Mouse (Mus musculus) CD4-positive, CD25-positive, alpha-beta regulatory T cell, adult 2 months (primary cell): ENCODE data around the gene Upf2.

Experiments
- DNase-seq: peaks from one replicate; pipeline ENCODE4 v3.0.0-alpha.2; 2012; ENCODE audit warnings: low read depth, low spot score

Gene Upf2

GRCm38 (mm10) chr2:5950766-5951595 is at the start of gene Upf2:
Gene Upf2 (plus strand): TSS chr2:5951469.
- DNase-seq, result peak; percentile 97

DNA sequence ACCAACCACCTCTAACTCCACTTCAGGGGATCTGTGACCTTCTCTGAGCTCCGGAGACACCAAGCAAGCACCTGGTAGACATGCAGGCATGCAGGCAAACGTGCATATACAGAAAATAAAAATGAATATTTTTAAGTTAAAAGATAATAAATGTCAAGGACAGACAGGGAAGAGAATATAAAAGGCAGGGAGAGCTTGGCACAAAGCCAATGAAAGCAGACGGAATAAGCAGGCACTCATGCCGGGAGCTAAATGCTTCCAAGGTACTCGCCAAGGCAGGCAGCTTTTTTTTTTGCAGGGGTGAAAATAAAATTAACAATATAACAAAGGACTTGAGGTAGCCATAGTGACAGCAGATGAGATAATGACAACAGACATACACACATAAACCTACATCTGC is 45.2 kb upstream of the Upf2 start:
- DNase-seq, result no peak

GRCm38 (mm10) chr2:5906625-5907024 is 44.6 kb upstream of the Upf2 start:
- peak; percentile 78 for DNase-seq

DNA sequence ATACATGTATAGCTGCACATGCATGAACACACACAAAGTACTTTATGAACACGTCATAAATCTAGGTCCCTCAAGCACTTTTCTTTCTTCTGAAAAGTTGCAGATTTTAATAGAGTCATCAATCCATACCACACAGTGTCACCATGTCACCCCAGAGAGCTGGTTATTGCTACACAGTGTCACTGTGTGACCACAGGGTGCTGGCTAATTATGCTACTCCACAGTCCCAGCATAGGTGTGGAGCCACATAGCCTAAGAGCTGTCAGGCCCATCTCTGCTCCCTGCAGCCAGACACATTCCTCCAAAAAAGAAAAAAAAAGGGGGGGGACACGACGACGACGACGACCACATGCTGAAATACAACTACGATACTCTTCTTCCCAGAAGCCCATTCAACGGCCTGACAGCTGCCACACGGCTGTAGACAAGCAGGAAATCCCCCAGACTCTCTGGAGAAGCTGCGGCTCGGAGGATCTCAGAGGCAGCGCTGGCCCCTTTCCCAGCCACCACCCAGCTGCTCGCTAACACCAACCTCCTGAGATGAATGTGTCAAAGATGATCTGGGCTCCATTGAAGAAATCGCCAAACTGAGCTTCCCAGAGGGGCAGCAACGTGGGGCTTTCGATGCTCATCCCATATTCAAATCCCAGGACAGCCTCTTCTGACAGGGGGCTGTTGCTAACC is 39.8 kb upstream of the Upf2 start:
- DNase-seq, result no peak

- no peak for DNase-seq
These were observed 28.4 kb upstream of the Upf2 start for GRCm38 (mm10) chr2:5922823-5923222.

GRCm38 (mm10) chr2:5923786-5924185 is 27.5 kb upstream of the Upf2 start:
- DNase-seq, result no peak

DNA sequence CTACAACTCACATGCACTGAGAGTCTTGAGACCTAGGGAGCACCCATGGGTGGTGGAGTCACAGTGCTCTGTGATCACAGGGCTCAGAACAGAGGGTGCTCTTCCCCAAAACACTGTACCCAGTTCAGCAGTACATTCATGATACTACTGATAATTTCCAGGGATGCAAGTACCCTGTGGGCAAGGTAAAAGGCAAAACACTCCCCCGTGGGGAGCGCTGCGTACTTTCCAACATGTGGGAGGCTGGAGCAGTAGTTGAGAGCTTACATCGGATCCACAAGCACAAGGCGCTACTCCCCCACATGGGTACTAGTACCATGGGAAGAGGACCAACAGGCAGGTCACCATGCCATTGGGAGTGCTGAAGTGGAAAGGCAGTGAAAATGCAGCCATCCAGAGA is 23.8 kb upstream of the Upf2 start:
- DNase-seq, result no peak

GRCm38 (mm10) chr2:5929793-5930192 is 21.5 kb upstream of the Upf2 start:
- DNase-seq, result no peak

- no peak for DNase-seq
These were observed 20.8 kb upstream of the Upf2 start for GRCm38 (mm10) chr2:5930291-5931054.

- no peak for DNase-seq
These were observed 19.3 kb upstream of the Upf2 start for GRCm38 (mm10) chr2:5931938-5932337.

DNA sequence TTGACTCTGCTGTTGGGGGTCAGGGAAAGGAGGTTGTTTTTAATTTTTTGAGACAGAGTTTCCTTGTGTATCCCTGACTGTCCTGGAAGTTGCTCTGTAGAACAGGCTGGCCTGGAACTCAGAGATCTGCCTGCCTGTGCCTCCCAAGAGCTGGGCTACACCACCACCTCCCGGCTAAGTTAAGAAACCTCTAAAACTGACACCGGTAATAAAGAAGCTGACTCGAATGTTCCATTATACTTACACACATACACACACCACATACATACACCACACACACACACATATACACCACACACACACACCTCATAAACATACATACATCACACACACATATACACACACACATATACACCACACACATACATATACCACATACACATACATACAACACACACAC is 16.3 kb upstream of the Upf2 start:
- DNase-seq, result no peak

DNA sequence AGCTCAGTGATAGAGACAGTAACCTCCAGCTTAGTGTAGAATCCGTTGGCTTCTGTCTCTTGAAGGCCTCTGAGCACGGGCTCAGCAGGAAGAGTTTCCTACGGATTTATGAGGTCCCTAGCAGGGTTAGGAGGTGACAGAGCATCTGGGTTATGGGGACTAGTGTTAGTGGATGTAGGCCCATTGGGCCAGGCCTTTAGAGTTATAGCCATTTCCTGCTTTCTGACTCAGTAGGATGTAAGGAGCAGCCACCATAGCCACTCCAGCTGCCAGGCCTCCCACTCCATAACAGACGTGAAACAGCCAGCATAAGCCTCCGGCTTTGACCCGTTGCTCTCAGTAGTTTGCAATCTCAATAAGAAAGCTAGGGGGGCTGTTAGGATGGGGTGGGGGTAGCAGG is 15.2 kb upstream of the Upf2 start:
- DNase-seq, result no peak

DNA sequence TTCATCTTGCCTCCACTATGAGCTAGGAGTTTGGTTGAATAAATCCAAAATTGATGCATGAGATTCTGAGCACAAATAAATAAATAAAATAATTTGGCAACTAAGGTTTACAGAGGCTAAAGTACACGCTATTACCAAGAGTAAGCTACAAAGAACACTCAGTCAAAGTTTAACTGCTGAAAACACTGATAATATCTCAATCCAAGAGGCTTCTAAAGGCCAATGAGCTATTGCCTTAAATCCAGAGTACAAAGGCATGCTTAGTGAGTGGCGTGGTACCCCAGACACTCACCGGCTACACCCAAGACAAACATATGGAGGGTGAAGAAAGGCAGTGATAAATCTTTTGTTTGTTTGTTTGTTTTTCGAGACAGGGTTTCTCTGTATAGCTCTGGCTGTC is 14.7 kb upstream of the Upf2 start:
- DNase-seq, result no peak

GRCm38 (mm10) chr2:5939319-5939718 is 11.9 kb upstream of the Upf2 start:
- no peak for DNase-seq

DNA sequence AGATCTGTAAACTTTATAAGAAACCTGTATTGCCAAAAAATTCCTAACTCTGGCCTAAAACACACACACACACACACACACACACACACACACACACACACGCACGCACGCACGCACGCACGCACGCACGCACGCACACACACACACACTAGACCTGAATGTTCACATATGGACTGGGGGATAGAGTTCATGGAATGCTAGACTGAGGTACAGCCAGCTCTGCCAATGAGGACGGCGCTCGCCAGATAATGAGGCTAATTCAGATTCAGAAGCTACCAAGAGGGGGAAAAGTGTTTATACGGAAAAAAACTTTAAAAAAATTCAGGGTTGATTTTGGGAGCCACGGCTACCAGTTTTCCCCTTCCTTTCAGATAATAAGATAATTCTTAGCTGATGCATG is 11.4 kb upstream of the Upf2 start:
- no peak for DNase-seq

DNA sequence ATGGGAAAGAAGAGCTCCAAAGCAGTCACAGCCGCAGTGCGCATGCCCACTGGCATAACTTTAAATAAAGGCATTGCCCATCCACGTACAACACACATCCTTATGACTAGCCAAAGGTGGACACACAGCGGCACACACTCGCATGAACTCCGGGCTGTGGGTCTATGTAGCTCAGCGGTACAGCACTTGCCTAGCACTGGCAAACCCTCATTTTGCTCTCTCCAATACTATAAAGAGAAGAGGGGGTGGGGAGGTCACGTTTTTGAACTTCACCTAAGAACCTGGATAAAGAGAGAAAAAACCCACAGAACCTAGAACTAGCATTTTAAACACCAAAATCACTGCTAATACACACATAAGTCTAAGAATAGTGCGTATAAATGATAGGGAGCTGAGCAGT is 10.3 kb upstream of the Upf2 start:
- DNase-seq, result no peak

- DNase-seq, result no peak
These were observed 9.3 kb upstream of the Upf2 start for GRCm38 (mm10) chr2:5941861-5942415.

- DNase-seq, result peak; percentile 32
These were observed 8.7 kb upstream of the Upf2 start, which contains the start of gene Dhtkd1 for GRCm38 (mm10) chr2:5942416-5943032. Gene Dhtkd1 (minus strand): TSS chr2:5942792.

DNA sequence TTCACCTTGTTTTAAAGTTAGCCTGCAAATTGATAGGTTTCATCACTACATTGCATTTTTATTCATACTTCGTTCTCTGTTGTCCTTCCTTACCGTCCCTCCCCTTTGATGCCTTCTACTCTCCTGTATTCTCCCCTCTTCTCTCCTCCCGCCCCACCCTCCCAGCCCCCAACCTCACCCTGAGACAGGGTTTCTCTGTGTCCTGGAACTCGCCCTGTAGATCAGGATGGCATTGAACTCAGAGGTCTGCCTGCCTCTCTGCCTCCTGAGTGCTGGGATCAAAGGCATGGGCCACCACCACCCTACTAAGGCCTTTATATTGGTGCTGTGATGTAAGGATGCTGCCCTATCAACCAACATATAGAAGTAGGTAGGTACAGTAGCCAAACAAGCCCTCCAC is 8.2 kb upstream of the Upf2 start:
- DNase-seq, result no peak

GRCm38 (mm10) chr2:5945629-5946028 is 5.6 kb upstream of the Upf2 start:
- DNase-seq, result no peak

DNA sequence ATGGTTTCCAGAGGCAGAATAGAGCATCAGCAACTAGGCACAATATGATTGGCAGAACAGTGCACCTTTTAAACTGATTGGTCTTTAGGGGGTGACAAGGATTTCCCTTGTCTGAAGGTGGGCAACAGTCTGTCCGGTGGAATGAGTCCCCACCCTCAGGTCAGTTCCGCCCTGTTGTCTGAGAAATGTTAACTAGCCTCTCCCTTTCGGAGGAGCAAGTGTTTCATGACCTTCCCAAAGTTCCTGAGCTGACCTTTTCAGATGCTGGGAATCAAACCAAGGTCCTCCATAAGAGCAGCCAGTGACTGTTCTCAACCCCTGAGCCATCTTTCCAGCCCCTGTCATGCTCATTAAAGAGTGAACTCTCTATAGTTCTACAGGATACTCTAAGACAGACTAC is 4.4 kb upstream of the Upf2 start:
- no peak for DNase-seq

- no peak for DNase-seq
These were observed 2.3 kb upstream of the Upf2 start for GRCm38 (mm10) chr2:5948964-5949363.
